Mouse (Mus musculus) megakaryocyte, embryonic 14.5 days (primary cell): ENCODE data around the gene Peli2.

Experiments used
- FLI1 ChIP-seq: IDR thresholded peaks from 2 replicates; pipeline ENCODE4 v1.6.1; 2012; ENCODE audit warnings: low read length, inconsistent platforms, mixed read lengths
- GATA1 ChIP-seq: IDR thresholded peaks from 3 replicates; pipeline ENCODE4 v1.6.1; 2012; ENCODE audit warnings: mixed read lengths, low read length, inconsistent platforms, borderline replicate concordance

GRCm38 (mm10) chr14:48137731-48138130 lies 17.1 kb downstream of the Peli2 start:
- TF ChIP-seq GATA1 (no peak), FLI1 (no peak)
